Mouse (Mus musculus) midbrain, embryonic 11.5 days (tissue): ENCODE data around the gene Actl11. TPM values are rescaled to one million over a fixed set of nuclear protein-coding genes. Genes with fewer than 3 reads are reported as not detected.

Experiments used
- ATAC-seq: fragments of 200-750 bp; cut with Nextera tagmentation; 2 replicates; pipeline ENCODE4 v1.8.0; 2017; ENCODE audit warnings: moderate TSS enrichment, moderate library complexity; ENCODE audit not compliant: low FRiP score
- DNase-seq: peaks from one replicate; pipeline ENCODE4 v3.0.0; 2015; ENCODE audit warnings: low spot score; ENCODE audit errors: missing footprints
- H3K27ac ChIP-seq: fragments of 300-500 bp; sonication (generic); 2 replicates; pipeline ENCODE4 v1.5.1; 2014; ENCODE audit warnings: low read depth, low read length
- H3K27me3 ChIP-seq: fragments of 300-500 bp; sonication (generic); 2 replicates; pipeline ENCODE4 v1.6.1; 2014; ENCODE audit warnings: mild to moderate bottlenecking, low read length, moderate library complexity, mixed read lengths; ENCODE audit not compliant: control insufficient read depth, insufficient read depth
- H3K36me3 ChIP-seq: fragments of 300-500 bp; sonication (generic); 2 replicates; pipeline ENCODE4 v1.6.1; 2014; ENCODE audit warnings: mild to moderate bottlenecking, low read length, moderate library complexity, mixed read lengths; ENCODE audit not compliant: control insufficient read depth, insufficient read depth
- H3K4me1 ChIP-seq: fragments of 300-500 bp; sonication (generic); 2 replicates; pipeline ENCODE4 v1.6.1; 2014; ENCODE audit warnings: low read length; ENCODE audit not compliant: control insufficient read depth, insufficient read depth
- H3K4me2 ChIP-seq: fragments of 300-500 bp; sonication (generic); 2 replicates; pipeline ENCODE4 v1.6.1; 2014; ENCODE audit warnings: mild to moderate bottlenecking, moderate library complexity
- H3K4me3 ChIP-seq: fragments of 300-500 bp; sonication (generic); 2 replicates; pipeline ENCODE4 v1.5.1; 2014; ENCODE audit warnings: low read depth, low read length
- H3K9ac ChIP-seq: fragments of 300-500 bp; sonication (generic); 2 replicates; pipeline ENCODE4 v1.6.1; 2014; ENCODE audit warnings: low read length
- H3K9me3 ChIP-seq: fragments of 300-500 bp; sonication (generic); 2 replicates; pipeline ENCODE4 v1.6.1; 2016; ENCODE audit warnings: low read length; ENCODE audit not compliant: control insufficient read depth
- WGBS: fragments of 180-500 bp; shearing (Covaris S2); extraction: QIAGEN DNeasy Blood & Tissue Kit; methylation state at CpG from one replicate; pipeline ENCODE4 v1.1.7; 2014; 5-methylcytosine and 5-hydroxymethylcytosine counted together
- polyA plus RNA-seq: library from polyadenylated mRNA; unstranded; fragments of >200 nt; fragmentation: Nextera tagmentation; extraction: Ambion mirVana; gene quantifications from 2 replicates; pipeline ENCODE4 v1.2.1, GENCODE M21; 2014

Gene Actl11
- polyA plus RNA-seq, 1 experiment from 2014 or later, result not detected

DNA sequence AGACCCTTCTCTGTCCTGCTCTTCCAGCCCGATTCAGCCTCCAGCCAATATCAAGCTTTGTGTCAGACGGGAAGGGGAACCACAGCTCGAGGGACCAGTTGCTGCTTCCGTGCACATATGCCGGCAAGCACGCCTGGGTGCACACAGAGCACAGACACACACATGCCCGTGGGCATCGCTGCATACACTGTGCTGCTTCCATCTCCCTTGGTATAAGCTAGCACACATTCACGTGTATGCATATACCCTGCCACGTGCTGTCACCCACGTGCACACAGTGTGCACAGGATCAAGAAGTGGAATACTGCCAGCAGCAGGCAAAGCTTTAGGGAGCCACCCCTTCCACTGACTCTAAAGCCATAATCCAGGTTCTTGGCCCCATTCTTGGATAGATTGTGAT lies 5.9 kb downstream of the Actl11 start:
- Histone ChIP-seq H3K27ac (no peak overlapping the region), H3K4me2 (no peak overlapping the region), H3K36me3 (no peaks in the 10 kb centered on the region), H3K9me3 (no peaks in the 10 kb centered on the region), H3K27me3 (0 out of 2 replicates have a peak, but pooled peaks cover 2% of the 10 kb centered on the region), H3K9ac (no peak overlapping the region), H3K4me1 (peaks cover 20% of the 10 kb centered on the region), H3K4me3 (no peak overlapping the region)
- ATAC-seq (no peak), DNase-seq (no peak)
- 88% methylated on average over 11 of the region's 11 CpGs for WGBS

DNA sequence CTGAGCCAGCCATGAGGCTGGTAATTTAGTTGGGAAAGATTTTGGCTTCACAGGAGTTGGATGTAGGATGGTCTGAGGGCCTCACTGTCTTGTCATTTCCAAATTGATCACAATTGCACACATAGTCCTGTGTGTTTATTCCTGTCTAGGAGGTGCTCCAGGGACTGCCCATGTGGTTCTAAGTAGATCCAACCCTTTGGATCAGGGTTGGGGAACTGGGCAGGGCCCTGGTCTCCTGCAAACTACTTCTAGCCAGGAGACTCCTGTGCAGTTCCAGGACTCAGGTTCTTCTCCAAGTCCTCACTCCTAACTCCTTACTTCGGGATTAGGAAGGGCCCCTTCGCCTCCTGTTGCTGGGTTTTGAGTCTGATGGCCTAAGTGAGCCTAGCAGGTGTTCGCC lies 7.1 kb downstream of the Actl11 start, which contains the start of gene Camkv:
Gene Camkv, plus strand, starts transcription at position 301 of the 400 bp plus-strand sequence.
- peak within 1 kb of the TSS; percentile 56 for H3K4me3 ChIP-seq
- peak within 1 kb of the TSS; percentile 70 for H3K9ac ChIP-seq
- H3K4me1 ChIP-seq, result peaks cover 20% of the 10 kb centered on the region
- 0 out of 2 replicates have a peak, but pooled peaks have one; percentile 6 for ATAC-seq
- H3K4me2 ChIP-seq, result peak within 1 kb of the TSS; percentile 87
- DNase-seq, result no peak
- no peaks in the 10 kb centered on the region for H3K9me3 ChIP-seq
- 0 out of 2 replicates have a peak, but pooled peaks cover 2% of the 10 kb centered on the region for H3K27me3 ChIP-seq
- WGBS, result 6% methylated on average over 3 of the region's 3 CpGs
- no peaks in the 10 kb centered on the region for H3K36me3 ChIP-seq
- no peak within 1 kb of the TSS for H3K27ac ChIP-seq

DNA sequence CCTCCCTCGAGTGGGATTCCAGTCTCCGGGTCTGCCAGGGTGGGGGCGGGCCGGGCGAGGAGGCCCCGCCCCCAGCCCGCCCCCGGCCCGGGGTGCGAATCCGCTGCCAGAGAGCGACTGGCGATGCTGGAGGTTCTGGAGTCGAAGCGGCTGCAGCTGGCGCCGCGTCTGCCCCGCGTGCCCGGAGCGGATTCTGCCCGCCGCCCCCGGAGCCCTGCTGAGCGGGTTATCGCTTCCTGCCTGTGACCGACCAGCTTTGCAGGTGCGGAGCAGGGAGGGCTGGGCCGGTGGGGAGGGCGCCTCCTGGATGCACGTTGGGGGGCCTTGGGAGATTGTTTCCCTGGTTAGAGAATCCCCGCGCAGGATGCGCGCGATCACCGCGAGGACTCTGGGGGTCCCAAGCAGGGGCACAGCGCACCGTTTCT lies 7.5 kb downstream of the Actl11 start:
- Histone ChIP-seq H3K4me1 (peaks cover 20% of the 10 kb centered on the region), H3K4me3 (peak overlapping the region; percentile 56), H3K4me2 (peak overlapping the region; percentile 87), H3K27me3 (0 out of 2 replicates have a peak, but pooled peaks cover 2% of the 10 kb centered on the region), H3K27ac (no peak overlapping the region), H3K36me3 (no peaks in the 10 kb centered on the region), H3K9ac (peak overlapping the region; percentile 70), H3K9me3 (no peaks in the 10 kb centered on the region)
- WGBS, result under 1% methylated on average over 40 of the region's 41 CpGs
- DNase-seq, result peak; percentile 94
- ATAC-seq, result peak; percentile 60

DNA sequence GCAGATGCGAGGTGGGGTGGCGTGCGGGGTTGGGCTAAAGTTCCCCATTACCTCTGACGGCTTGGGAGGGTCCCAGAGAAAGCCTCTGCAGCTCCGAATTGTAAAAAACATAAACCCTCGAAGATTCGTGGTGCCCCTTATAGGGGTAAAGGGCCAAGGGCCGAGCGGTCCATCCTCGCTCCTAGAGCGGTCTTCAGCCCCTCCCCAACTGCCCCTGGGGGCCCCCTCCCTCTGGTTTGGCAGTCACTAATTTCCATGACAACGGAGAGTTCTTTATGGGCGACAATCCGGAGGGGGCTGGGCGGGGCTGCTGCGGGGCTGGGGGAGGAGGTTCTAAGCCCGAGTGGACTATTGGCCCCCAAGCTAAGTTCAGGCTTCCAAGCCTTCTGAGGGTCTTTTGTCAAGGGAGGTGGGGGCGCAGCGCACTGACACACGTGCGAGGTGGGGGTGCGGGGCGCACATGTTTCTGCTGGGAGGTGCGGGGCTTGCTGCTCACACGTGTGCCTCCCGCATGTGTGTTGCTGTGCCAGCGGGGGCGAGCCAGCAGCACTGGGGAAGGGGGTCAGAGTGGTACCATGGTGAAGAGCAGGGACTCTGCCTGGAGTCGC lies 8.1 kb downstream of the Actl11 start:
- no peaks in the 10 kb centered on the region for H3K9me3 ChIP-seq
- H3K27me3 ChIP-seq, result 0 out of 2 replicates have a peak, but pooled peaks cover 2% of the 10 kb centered on the region
- no peak overlapping the region for H3K27ac ChIP-seq
- 2% methylated on average over 29 of the region's 29 CpGs for WGBS
- peak overlapping the region; percentile 87 for H3K4me2 ChIP-seq
- peak; percentile 82 for ATAC-seq
- H3K4me3 ChIP-seq, result peak overlapping the region; percentile 56
- peaks cover 20% of the 10 kb centered on the region for H3K4me1 ChIP-seq
- DNase-seq, result peak; percentile 94
- peak overlapping the region; percentile 70 for H3K9ac ChIP-seq
- H3K36me3 ChIP-seq, result no peaks in the 10 kb centered on the region

DNA sequence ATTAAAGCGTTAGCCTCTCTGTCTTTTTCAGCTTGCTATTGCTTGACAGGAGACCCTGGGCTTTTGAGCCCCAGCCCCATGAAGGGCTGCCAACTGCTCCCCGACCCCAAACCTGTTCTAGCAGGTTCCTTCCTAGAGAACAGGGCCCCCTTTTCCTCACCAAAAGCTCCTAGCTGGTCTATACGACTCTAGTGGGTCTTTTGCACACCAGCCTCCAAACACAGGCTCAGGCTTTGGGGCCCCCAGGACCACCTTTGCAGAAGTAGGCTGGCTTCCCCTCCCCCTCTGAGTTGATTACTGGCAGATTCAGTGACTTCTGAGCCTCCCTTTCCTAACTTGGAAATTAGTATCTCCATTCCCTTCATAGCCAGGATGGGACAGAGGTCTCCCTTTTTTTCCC lies 8.6 kb downstream of the Actl11 start:
- Histone ChIP-seq H3K36me3 (no peaks in the 10 kb centered on the region), H3K4me2 (peak overlapping the region; percentile 87), H3K27ac (no peak overlapping the region), H3K9ac (peak overlapping the region; percentile 70; the same call in 1 of the 2 replicates), H3K9me3 (no peaks in the 10 kb centered on the region), H3K4me3 (peak overlapping the region; percentile 56), H3K4me1 (peaks cover 20% of the 10 kb centered on the region), H3K27me3 (0 out of 2 replicates have a peak, but pooled peaks cover 2% of the 10 kb centered on the region)
- peak; percentile 91 for DNase-seq
- no peak for ATAC-seq
- WGBS, result 11% methylated on average over 3 of the region's 3 CpGs

DNA sequence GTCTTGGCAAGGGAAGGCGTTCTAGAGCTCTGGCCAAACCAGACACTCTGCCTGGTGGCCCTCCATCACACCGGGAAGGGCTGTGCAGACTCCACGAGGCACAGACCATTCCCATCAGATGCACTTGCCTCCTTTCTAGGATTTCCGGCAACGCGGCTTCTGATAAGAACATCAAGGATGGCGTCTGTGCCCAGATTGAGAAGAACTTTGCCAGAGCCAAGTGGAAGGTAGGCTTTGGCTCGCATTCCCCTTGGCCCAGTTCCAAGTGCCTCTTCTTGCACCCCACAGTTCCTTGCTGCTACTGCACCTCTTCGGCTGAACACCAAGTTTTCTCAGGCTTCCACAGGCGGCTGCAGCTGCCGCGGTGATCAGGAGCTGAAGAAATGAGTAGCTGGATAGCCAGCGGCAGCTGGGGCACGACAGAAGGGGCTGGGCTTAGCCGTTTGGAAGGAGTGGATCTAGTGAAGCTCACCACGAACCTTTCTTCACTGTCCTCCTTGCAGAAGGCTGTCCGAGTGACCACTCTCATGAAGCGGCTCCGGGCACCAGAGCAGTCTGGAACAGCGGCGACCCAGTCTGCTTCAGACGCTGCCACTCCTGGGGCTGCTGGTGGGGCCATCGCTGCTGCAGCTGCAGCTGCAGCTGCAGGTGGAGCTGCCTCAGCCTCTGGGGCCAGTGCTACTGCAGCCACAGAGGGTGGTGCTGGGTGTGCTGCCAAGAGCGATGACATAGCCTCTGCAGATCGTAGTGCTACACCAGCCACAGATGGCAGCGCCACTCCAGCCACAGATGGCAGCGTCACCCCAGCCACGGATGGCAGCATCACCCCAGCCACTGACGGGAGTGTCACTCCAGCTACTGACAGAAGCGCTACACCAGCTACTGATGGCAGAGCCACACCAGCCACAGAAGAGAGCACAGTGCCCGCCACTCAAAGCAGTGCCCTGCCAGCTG lies 19.2 kb downstream of the Actl11 start:
- Histone ChIP-seq H3K36me3 (no peaks in the 10 kb centered on the region), H3K9me3 (no peaks in the 10 kb centered on the region), H3K9ac (no peak overlapping the region), H3K27ac (no peak overlapping the region), H3K4me2 (no peak overlapping the region), H3K4me1 (peaks cover 10% of the 10 kb centered on the region), H3K27me3 (no peaks in the 10 kb centered on the region), H3K4me3 (no peak overlapping the region)
- ATAC-seq, result no peak
- 92% methylated on average over 31 of the region's 31 CpGs for WGBS
- DNase-seq, result no peak

DNA sequence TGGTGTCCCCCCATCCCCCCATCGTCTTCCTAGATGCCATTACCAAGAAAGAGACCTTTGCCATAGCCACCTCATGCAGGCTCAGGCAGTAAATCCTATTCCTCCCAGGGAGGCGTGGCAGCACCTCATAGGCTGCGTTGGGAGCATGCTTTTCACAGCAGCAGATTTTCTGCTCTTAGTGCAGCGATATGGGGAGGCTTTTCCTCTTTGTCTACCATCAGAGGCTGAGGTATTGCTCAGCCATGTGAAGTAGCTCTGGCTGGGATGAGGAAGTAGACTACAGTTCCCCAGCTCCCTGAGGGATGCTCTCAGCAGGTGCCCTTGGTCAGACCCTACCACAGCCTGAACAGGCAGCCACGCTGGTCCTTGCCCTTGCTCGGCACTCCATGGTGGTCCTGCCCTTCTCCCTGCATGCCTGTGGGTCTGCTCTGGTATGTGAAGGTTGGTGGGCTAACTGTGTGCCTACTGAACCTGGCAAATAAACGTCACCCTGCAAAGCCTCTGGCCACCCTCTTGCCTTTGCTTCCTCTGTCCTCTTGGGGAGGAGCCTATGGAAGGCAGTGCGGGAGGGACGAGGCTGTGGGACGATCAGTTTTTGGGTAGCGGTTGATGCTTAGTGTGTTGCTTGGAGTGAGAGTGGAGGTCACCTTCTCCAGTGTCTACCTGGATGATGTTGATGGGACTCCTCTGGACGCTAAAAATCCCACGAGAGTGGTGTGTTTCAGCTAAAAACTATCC lies 21.1 kb downstream of the Actl11 start:
- H3K36me3 ChIP-seq, result no peaks in the 10 kb centered on the region
- no peak overlapping the region for H3K4me3 ChIP-seq
- H3K9ac ChIP-seq, result no peak overlapping the region
- ATAC-seq (no peak), DNase-seq (no peak)
- no peak overlapping the region for H3K4me2 ChIP-seq
- H3K27ac ChIP-seq, result no peak overlapping the region
- H3K9me3 ChIP-seq, result no peaks in the 10 kb centered on the region
- peaks cover 10% of the 10 kb centered on the region for H3K4me1 ChIP-seq
- H3K27me3 ChIP-seq, result no peaks in the 10 kb centered on the region
- 78% methylated on average over 13 of the region's 13 CpGs for WGBS

DNA sequence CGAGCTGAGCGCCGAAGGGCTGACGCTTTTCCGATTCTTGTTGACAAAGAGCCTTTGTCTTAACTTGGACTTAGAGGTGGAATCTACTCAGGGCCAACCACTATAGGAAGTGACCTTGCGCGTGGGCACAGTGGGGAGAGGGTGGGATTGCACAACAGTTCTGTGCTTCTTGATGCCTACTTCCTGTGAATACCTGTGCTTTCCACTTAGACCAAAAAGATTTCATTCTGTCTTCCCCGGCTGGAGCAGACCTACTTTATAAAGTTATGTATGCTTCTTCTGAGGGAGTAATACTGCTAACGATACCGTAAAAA lies 21.6 kb downstream of the Actl11 start, which contains the start of gene Traip:
Gene Traip, plus strand, starts transcription at position 215 of the 314 bp plus-strand sequence.
- H3K9ac ChIP-seq, result peak within 1 kb of the TSS; percentile 67
- no peaks in the 10 kb centered on the region for H3K27me3 ChIP-seq
- WGBS, result 91% methylated on average over 10 of the region's 10 CpGs
- peaks cover 10% of the 10 kb centered on the region for H3K4me1 ChIP-seq
- ATAC-seq (no peak), DNase-seq (no peak)
- peak within 1 kb of the TSS; percentile 68 for H3K4me3 ChIP-seq
- H3K36me3 ChIP-seq, result no peaks in the 10 kb centered on the region
- H3K27ac ChIP-seq, result peak within 1 kb of the TSS; percentile 58
- peak within 1 kb of the TSS; percentile 68 for H3K4me2 ChIP-seq
- H3K9me3 ChIP-seq, result no peaks in the 10 kb centered on the region
